Mouse (Mus musculus): ENCODE measurements at regions not wholly inside any gene's neighbourhood (a gene's known extent, or its start where the extent isn't known, plus 50 kb on each side); places are given as distances from the start of the nearest gene placed in this dataset.

- Histone ChIP-seq H3K9ac (replicated peaks; ENCODE audit: low read depth, low read length) (no peak overlapping the region), H3K4me1 (ENCODE audit: control insufficient read depth, insufficient read depth, low read length) (no peaks in the 10 kb centered on the region), H3K27ac (ENCODE audit: low read length) (no peak overlapping the region), H3K4me3 (ENCODE audit: low read depth, low read length) (no peak overlapping the region), H3K27me3 (ENCODE audit: control insufficient read depth, insufficient read depth, low read length) (no peaks in the 10 kb centered on the region), H3K36me3 (ENCODE audit: control insufficient read depth, insufficient read depth, low read length) (no peaks in the 10 kb centered on the region), H3K9me3 (ENCODE audit: control insufficient read depth, low read depth, low read length) (no peaks in the 10 kb centered on the region), H3K4me2 (replicated peaks; ENCODE audit: low read depth, low read length) (no peak overlapping the region)
- peak; percentile 87 for ATAC-seq (ENCODE audit: insufficient number of reproducible peaks, insufficient read depth, low FRiP score, low read depth)
- 52% methylated on average over 2 of the region's 2 CpGs for WGBS
These were observed 159.3 kb upstream of the BC030870 start for GRCm38 (mm10) chr8:65288687-65289086.

GRCm38 (mm10) chr8:65280390-65280789 is 151.0 kb upstream of the BC030870 start:
- Histone ChIP-seq H3K4me3 (ENCODE audit: low read depth, low read length) (no peak overlapping the region), H3K27me3 (ENCODE audit: control insufficient read depth, insufficient read depth, low read length) (no peaks in the 10 kb centered on the region), H3K9ac (replicated peaks; ENCODE audit: low read depth, low read length) (no peak overlapping the region), H3K27ac (ENCODE audit: low read length) (no peak overlapping the region), H3K4me2 (replicated peaks; ENCODE audit: low read depth, low read length) (no peak overlapping the region), H3K36me3 (ENCODE audit: control insufficient read depth, insufficient read depth, low read length) (no peaks in the 10 kb centered on the region), H3K9me3 (ENCODE audit: control insufficient read depth, low read depth, low read length) (no peaks in the 10 kb centered on the region), H3K4me1 (ENCODE audit: control insufficient read depth, insufficient read depth, low read length) (no peaks in the 10 kb centered on the region)
- ATAC-seq (ENCODE audit: insufficient number of reproducible peaks, insufficient read depth, low FRiP score, low read depth): no peak
- 87% methylated on average over 2 of the region's 2 CpGs for WGBS

Data from stomach, embryonic 14.5 days (tissue).